8 mouse cellular contexts compared by ENCODE assay signal in the genomic region with DNA sequence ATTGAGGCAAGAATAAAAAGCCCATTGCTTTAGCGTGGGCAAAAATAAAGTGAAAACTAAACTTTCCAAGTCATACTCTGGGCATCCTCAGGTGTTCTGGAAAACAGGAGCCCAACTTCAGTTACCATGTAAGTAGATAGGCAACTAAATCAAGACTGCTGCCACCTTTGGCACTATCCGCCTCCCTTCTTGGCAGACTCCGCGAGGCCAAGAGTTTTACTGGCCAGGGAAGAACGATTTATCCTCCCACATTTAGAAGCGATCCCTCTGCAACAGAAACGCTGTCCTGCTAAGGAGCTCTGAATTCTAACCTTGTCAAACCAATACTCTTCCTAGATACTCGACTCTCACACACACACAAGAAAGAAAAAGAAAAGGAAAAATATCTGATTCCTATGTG. TPM values are rescaled to one million over a fixed set of nuclear protein-coding genes. Genes with fewer than 3 reads are reported as not detected.
A peak's percentile ranks its signal among the peaks of the same experiment; 100 is the strongest.
DNase-seq lines count a peak whose midpoint lies in the region; ATAC-seq and TF ChIP-seq lines count a peak whose summit lies in the region.

No protein-coding gene starts in this region.

- ATAC-seq in forebrain, embryonic 16.5 days = no peak
- no peak for ATAC-seq in intestine, embryonic 15.5 days
- ATAC-seq in liver, postnatal 0 days = no peak

- H3K27me3 ChIP-seq in E14TG2a.4 (ENCODE audit: insufficient read depth, low read length) = no peaks in the 10 kb centered on the region
- no peaks in the 10 kb centered on the region for H3K27me3 ChIP-seq in forebrain, embryonic 16.5 days (replicated peaks; ENCODE audit: control insufficient read depth, insufficient read depth, low read length)
- no peaks in the 10 kb centered on the region for H3K27me3 ChIP-seq in intestine, embryonic 15.5 days (replicated peaks)
- H3K27me3 ChIP-seq in liver, postnatal 0 days (ENCODE audit: insufficient read depth, low read length) = no peaks in the 10 kb centered on the region

- no peak for TF ChIP-seq CTCF in E14TG2a.4 (conservative IDR thresholded peaks at IDR 0.05; ENCODE audit: low read length)
- TF ChIP-seq CTCF in liver, postnatal 0 days (IDR thresholded peaks at IDR 0.05; ENCODE audit: low read depth) = no peak

- no peak overlapping the region for H3K27ac ChIP-seq in forebrain, embryonic 16.5 days (ENCODE audit: low read length)
- H3K27ac ChIP-seq in intestine, embryonic 15.5 days = no peak overlapping the region
- H3K27ac ChIP-seq in liver, postnatal 0 days (ENCODE audit: low read depth) = peak overlapping the region; percentile 96

- TF ChIP-seq EP300 in liver, postnatal 0 days (IDR thresholded peaks at IDR 0.05; ENCODE audit: low read depth) = no peak

- peak overlapping the region; percentile 99 for H3K4me3 ChIP-seq in E14TG2a.4 (replicated peaks; ENCODE audit: low read length)
- H3K4me3 ChIP-seq in forebrain, embryonic 16.5 days (replicated peaks; ENCODE audit: low read length) = peak overlapping the region; percentile 92
- peak overlapping the region; percentile 97 for H3K4me3 ChIP-seq in intestine, embryonic 15.5 days (replicated peaks)
- H3K4me3 ChIP-seq in liver, postnatal 0 days (ENCODE audit: low read depth, low read length) = peak overlapping the region; percentile 80

- peaks cover 52% of the 10 kb centered on the region for H3K4me1 ChIP-seq in E14TG2a.4 (replicated peaks; ENCODE audit: low read depth, low read length)
- H3K4me1 ChIP-seq in forebrain, embryonic 16.5 days (replicated peaks; ENCODE audit: control insufficient read depth, insufficient read depth, low read length) = peaks cover 41% of the 10 kb centered on the region
- peaks cover 18% of the 10 kb centered on the region for H3K4me1 ChIP-seq in intestine, embryonic 15.5 days (replicated peaks)
- H3K4me1 ChIP-seq in liver, postnatal 0 days (ENCODE audit: insufficient read depth) = peaks cover 13% of the 10 kb centered on the region

- H3K4me2 ChIP-seq in forebrain, embryonic 16.5 days (ENCODE audit: low read length) = peak overlapping the region; percentile 68
- peak overlapping the region; percentile 72 for H3K4me2 ChIP-seq in intestine, embryonic 15.5 days (replicated peaks)
- peak overlapping the region; percentile 89 for H3K4me2 ChIP-seq in liver, postnatal 0 days (ENCODE audit: low read depth, low read length)

- H3K9ac ChIP-seq in forebrain, embryonic 16.5 days (replicated peaks; ENCODE audit: low read depth, low read length) = peak overlapping the region; percentile 98
- peak overlapping the region; percentile 97 for H3K9ac ChIP-seq in intestine, embryonic 15.5 days
- H3K9ac ChIP-seq in liver, postnatal 0 days (replicated peaks) = peak overlapping the region; percentile 84; the same call in 1 of the 2 replicates

- DNase-seq in adrenal gland, postnatal 36 days = peak; percentile 55 to 59
- DNase-seq in liver, postnatal 0 days = no peak
- peak; percentile 46 for DNase-seq in ovary, postnatal 36 days (ENCODE audit: low spot score)
- no peak for DNase-seq in frontal cortex, postnatal 25 days (ENCODE audit: low spot score in 2 of 2)
- no peak for DNase-seq in right cerebral cortex, postnatal 4 days

- 7% methylated on average over 8 of the region's 8 CpGs for WGBS in forebrain, embryonic 16.5 days
- WGBS in intestine, embryonic 15.5 days = 10% methylated on average over 8 of the region's 8 CpGs
- WGBS in liver, postnatal 0 days (ENCODE audit: insufficient replicate concordance) = 27% methylated on average over 8 of the region's 8 CpGs

- H3K36me3 ChIP-seq in E14TG2a.4 (ENCODE audit: insufficient read depth, low read length) = peaks cover 27% of the 10 kb centered on the region
- H3K36me3 ChIP-seq in forebrain, embryonic 16.5 days (ENCODE audit: control insufficient read depth, insufficient read depth) = no peaks in the 10 kb centered on the region
- no peaks in the 10 kb centered on the region for H3K36me3 ChIP-seq in intestine, embryonic 15.5 days
- no peaks in the 10 kb centered on the region for H3K36me3 ChIP-seq in liver, postnatal 0 days (replicated peaks; ENCODE audit: insufficient read depth, low read length)

- H3K9me3 ChIP-seq in E14TG2a.4 (ENCODE audit: low read length) = no peaks in the 10 kb centered on the region
- no peaks in the 10 kb centered on the region for H3K9me3 ChIP-seq in forebrain, embryonic 16.5 days (ENCODE audit: control insufficient read depth, low read length)
- no peaks in the 10 kb centered on the region for H3K9me3 ChIP-seq in intestine, embryonic 15.5 days
- no peaks in the 10 kb centered on the region for H3K9me3 ChIP-seq in liver, postnatal 0 days (ENCODE audit: low read length)

RNA-seq across cellular contexts. Expression of a gene that starts 1.5 kb away (rescaled TPM):
- total RNA-seq in adrenal gland, postnatal 36 days (2021) = 10 to 100 TPM; 45.0 to 50.5 TPM
- 28.8 and 33.2 TPM in 2 replicates for polyA plus RNA-seq in forebrain, embryonic 16.5 days (2015; fragmentation: Nextera tagmentation; extraction: Ambion mirVana)
- 23.5 and 24.1 TPM in 2 replicates for polyA plus RNA-seq in intestine, embryonic 15.5 days (2015; fragmentation: Nextera tagmentation; extraction: Ambion mirVana)
- polyA plus RNA-seq in liver, postnatal 0 days (2015; fragmentation: Nextera tagmentation; extraction: Ambion mirVana) = 5.5 and 5.9 TPM in 2 replicates

Comparison
In these comparisons a context has a peak if more than half of its experiments do, and no peak if none do; other contexts are left out.
1. DNase-seq: peak in adrenal gland, postnatal 36 days (2 of 2) and ovary, postnatal 36 days (single experiment); none in liver, postnatal 0 days (single experiment), frontal cortex, postnatal 25 days (0 of 2) and right cerebral cortex, postnatal 4 days (single experiment).
2. Peak in every context shown above with its lines, with median percentiles within 50 percentile points of each other: H3K4me3 ChIP-seq, H3K4me2 ChIP-seq and H3K9ac ChIP-seq.